Mouse (Mus musculus) forebrain, embryonic 10.5 days (tissue): ENCODE measurements at regions not wholly inside any gene's neighbourhood (a gene's known extent, or its start where the extent isn't known, plus 50 kb on each side); places are given as distances from the start of the nearest gene placed in this dataset.

Source experiments
- DNase-seq: peaks from one replicate; pipeline ENCODE4 v3.0.0-alpha.2; 2017; ENCODE audit warnings: low spot score; ENCODE audit errors: extremely low spot score
- H3K27ac ChIP-seq: fragments of 300-500 bp; sonication (generic); 2 replicates; pipeline ENCODE4 v1.5.1; 2016; ENCODE audit warnings: mild to moderate bottlenecking
- H3K27me3 ChIP-seq: fragments of 300-500 bp; sonication (generic); 2 replicates; pipeline ENCODE4 v1.6.1; 2016; ENCODE audit warnings: mild to moderate bottlenecking; ENCODE audit not compliant: poor library complexity, severe bottlenecking
- H3K36me3 ChIP-seq: fragments of 300-500 bp; sonication (generic); replicated peaks from 2 replicates; pipeline ENCODE4 v1.6.1; 2016; ENCODE audit warnings: mild to moderate bottlenecking, moderate library complexity
- H3K4me1 ChIP-seq: fragments of 300-500 bp; sonication (generic); 2 replicates; pipeline ENCODE4 v1.6.1; 2016
- H3K4me3 ChIP-seq: fragments of 300-500 bp; sonication (generic); 2 replicates; pipeline ENCODE4 v1.5.1; 2016; ENCODE audit warnings: mild to moderate bottlenecking, moderate library complexity
- H3K9me3 ChIP-seq: fragments of 300-500 bp; sonication (generic); 2 replicates; pipeline ENCODE4 v1.6.1; 2016; ENCODE audit warnings: mild to moderate bottlenecking, moderate library complexity
- WGBS: fragments of 180-500 bp; shearing (Covaris S2); methylation state at CpG from one replicate; pipeline ENCODE4 v1.1.7; 2016; 5-methylcytosine and 5-hydroxymethylcytosine counted together

- no peak for DNase-seq
- no peaks in the 10 kb centered on the region for H3K4me1 ChIP-seq
- 87% methylated on average over 2 of the region's 2 CpGs for WGBS
- no peak overlapping the region for H3K4me3 ChIP-seq
- no peaks in the 10 kb centered on the region for H3K27me3 ChIP-seq
- no peaks in the 10 kb centered on the region for H3K9me3 ChIP-seq
- no peak overlapping the region for H3K27ac ChIP-seq
- H3K36me3 ChIP-seq, result no peaks in the 10 kb centered on the region
Observed at GRCm38 (mm10) chr11:12837387-12837786, 372.6 kb upstream of the Cobl start.

DNA sequence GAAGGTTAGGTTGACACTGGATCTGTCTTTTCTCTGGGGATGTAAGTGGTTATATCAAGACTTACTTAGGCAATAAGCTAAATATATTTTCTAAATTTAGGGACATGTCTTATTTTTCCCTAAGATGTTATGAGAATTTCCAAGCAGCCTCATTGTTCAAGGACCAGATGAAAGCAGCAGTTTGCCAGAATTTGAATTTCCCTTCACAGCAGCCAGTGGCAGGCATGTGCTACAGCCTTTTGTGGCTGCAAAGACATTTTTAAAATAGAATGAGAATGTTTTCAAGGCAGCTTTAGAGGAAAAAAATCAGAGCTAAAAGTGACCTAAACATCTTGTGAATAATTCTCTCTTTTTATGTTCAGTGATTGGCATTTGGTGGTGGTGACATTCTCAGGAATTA, 371.6 kb upstream of the Cobl start:
- Histone ChIP-seq H3K36me3 (no peaks in the 10 kb centered on the region), H3K27me3 (no peaks in the 10 kb centered on the region), H3K4me1 (no peaks in the 10 kb centered on the region), H3K4me3 (no peak overlapping the region), H3K27ac (no peak overlapping the region), H3K9me3 (no peaks in the 10 kb centered on the region)
- DNase-seq, result no peak

DNA sequence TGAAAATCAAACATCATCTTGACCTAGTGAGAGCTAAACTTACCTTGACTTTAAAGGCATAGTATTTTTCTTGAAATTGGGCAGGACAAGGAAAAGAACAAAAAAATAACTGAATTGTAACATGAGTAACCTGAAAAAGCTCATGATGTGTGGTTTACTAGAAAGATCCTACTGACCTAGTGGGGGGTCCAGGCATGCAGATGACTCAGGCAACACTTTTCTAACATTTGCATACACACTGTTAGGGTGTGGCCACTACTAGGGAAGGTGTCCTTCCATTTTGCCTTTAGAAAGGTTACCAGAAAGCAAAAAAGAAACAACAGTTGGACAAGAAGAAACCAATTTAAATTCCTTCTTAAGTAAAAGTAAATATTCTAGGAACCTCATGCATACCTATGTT, 347.3 kb upstream of the Cobl start:
- H3K4me3 ChIP-seq, result no peak overlapping the region
- H3K27me3 ChIP-seq, result no peaks in the 10 kb centered on the region
- H3K9me3 ChIP-seq, result no peaks in the 10 kb centered on the region
- H3K4me1 ChIP-seq, result peaks cover 5% of the 10 kb centered on the region; the same call in 1 of the 2 replicates
- no peaks in the 10 kb centered on the region for H3K36me3 ChIP-seq
- H3K27ac ChIP-seq, result no peak overlapping the region
- no peak for DNase-seq

GRCm38 (mm10) chr11:12810949-12811881, 346.5 kb upstream of the Cobl start:
- Histone ChIP-seq H3K27ac (peak overlapping the region; percentile 78), H3K4me1 (peaks cover 5% of the 10 kb centered on the region; the same call in 1 of the 2 replicates), H3K9me3 (no peaks in the 10 kb centered on the region), H3K4me3 (no peak overlapping the region), H3K36me3 (no peaks in the 10 kb centered on the region), H3K27me3 (no peaks in the 10 kb centered on the region)
- peak; percentile 61 for DNase-seq
- 48% methylated on average over 11 of the region's 11 CpGs for WGBS
